Mouse (Mus musculus): ENCODE measurements around the gene Itln1.

GRCm38 (mm10) chr1:171470896-171471295, 64.2 kb downstream of the Itln1 start:
- TF ChIP-seq POLR2AphosphoS5 (IDR thresholded peaks at IDR 0.05; ENCODE audit: insufficient replicate concordance, low read depth, low read length) (no peak), CTCF (IDR thresholded peaks at IDR 0.05; ENCODE audit: low read depth, low read length) (no peak), GATA1 (IDR thresholded peaks at IDR 0.05; ENCODE audit: borderline replicate concordance, low read length) (no peak), TAL1 (conservative IDR thresholded peaks at IDR 0.05; ENCODE audit: low read depth, low read length) (no peak)
